Mouse (Mus musculus) right cerebral cortex, postnatal 36 days (tissue): ENCODE measurements at regions not wholly inside any gene's neighbourhood (a gene's known extent, or its start where the extent isn't known, plus 50 kb on each side); places are given as distances from the start of the nearest gene placed in this dataset.
"Not testable (repeated sequence)": the region's sequence is repeated elsewhere in the genome, so short reads cannot be mapped to it uniquely, and the experiment has no call there.

ENCODE experiments used
- DNase-seq, 2 experiments: peaks; one replicate each; pipeline ENCODE4 v3.0.0; 2022; ENCODE audit warnings: low spot score in 2 of 2, mixed read lengths in 1 of 2

DNA sequence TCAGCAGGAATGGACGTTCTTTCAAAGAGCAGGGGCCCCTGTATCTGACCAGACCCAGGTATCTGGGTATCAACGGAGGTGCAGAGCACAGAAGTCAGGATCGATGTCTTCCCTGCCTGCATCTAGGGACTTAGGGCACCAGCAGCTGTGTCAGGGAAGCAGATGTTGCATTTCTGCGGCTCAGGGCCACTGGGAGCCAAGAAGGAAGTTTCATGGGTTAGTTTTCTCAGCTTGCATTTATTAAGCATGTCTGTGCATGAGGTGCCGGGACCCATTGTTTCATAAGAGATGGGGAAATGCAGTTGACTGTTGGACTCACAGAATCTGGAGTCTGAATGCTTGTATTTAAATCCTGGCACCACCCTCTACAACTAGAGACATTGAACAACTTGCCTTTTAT, 71.3 kb upstream of the Spon1 start:
- DNase-seq = no peak

DNA sequence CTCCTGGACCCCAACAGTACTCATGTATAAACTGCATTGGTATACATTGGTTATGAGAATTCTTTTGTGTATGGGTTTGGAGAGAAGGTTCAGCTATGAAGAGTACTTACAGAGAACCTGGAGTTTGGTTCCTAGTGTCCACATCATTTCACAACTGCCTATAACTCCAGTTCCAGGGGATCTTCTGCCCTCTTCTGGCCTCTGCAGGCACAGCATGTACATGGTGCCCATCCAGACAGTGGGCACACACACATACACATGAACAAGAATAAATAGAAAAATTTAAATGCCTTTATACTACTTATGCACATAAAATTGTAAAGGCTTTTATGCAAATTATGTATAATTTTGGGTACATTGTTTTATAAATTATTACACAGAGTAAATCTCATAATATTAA, 59.9 kb upstream of the Spon1 start:
- no peak for DNase-seq

DNA sequence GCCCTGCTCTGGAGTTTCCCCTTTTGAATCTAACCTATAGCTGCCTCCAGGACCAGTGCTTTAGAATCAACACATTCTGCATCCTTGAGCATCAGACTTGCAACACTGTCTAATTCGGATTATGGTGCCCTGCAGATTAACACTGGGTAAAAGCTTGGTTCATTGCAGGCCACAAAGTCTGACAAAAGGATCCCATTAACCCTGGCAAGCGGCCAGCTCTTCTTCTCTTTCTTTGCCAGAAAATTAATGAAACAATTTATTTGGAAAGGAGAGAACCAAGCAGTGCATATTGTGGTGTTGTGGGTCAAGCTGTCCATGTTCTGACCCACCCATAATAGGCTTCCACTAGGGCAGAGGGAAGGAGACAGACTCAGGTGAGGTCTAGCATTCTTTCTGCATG, 58.2 kb upstream of the Spon1 start:
- no peak for DNase-seq

DNA sequence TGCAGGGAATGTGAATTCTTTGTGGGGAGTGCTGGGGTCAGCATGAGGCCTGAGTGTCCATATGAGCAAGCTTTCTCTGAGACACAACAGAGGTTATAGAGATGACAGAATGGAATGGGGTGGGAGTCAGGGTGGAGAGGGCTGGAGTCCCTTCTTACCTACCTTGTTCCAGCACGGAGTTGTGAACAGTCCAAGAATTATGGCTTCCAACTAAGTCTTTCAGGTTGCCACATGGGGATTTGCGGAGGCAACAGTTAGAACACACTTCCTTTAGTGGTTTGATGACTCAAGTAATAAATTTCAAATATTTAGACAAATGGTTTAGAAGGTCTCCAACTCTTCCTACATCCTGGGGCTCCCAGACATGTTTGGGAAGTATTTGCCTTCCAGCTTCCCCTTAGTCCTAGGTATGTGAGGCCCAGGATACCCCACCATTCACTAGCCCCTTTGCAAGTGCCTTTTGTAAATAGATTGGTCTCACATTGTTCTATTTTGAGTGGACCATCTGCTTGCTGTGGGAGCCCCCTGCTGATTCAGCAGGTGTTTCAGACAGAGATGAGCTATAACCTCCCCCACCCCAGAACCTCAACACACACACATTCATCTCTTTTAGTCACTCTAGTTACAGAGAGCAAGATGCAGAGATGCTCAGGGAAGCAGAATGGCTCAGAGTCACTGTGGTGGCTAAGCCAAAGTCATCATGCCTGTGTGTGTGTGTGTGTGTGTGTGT, 55.1 kb upstream of the Spon1 start:
- DNase-seq = peak in 1 of 2 experiments; percentile 6

DNA sequence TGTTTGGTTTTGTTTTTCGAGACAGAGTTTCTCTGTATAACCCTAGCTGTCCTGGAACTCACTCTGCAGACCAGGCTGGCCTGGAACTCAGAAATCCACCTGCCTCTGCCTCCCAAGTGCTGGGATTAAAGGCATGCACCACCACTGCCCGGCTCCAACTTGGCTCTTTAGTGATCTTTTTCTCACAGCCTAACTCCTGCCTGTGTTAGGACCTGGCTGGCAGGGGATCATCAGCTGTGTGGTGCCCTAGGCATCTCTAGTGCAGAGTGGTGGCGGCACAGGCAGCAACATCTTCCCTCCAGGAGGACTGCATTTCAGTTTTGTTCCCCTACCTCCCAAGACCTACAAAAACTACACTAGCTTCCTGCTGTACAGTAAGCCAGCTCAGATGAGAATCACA, 54.4 kb upstream of the Spon1 start:
- not testable (repeated sequence) for DNase-seq
